Mouse (Mus musculus): ENCODE measurements around the gene Msh6. TPM values are rescaled to one million over a fixed set of nuclear protein-coding genes. Genes with fewer than 3 reads are reported as not detected.
A peak's percentile ranks its signal among the peaks of the same experiment; 100 is the strongest.
"Not testable (repeated sequence)": the region's sequence is repeated elsewhere in the genome, so short reads cannot be mapped to it uniquely, and the experiment has no call there.

Msh6 gene
- 15.8 and 19.0 TPM in 2 replicates for polyA plus RNA-seq (2012; ENCODE audit: insufficient read depth, insufficient read length, missing spikeins)

DNA sequence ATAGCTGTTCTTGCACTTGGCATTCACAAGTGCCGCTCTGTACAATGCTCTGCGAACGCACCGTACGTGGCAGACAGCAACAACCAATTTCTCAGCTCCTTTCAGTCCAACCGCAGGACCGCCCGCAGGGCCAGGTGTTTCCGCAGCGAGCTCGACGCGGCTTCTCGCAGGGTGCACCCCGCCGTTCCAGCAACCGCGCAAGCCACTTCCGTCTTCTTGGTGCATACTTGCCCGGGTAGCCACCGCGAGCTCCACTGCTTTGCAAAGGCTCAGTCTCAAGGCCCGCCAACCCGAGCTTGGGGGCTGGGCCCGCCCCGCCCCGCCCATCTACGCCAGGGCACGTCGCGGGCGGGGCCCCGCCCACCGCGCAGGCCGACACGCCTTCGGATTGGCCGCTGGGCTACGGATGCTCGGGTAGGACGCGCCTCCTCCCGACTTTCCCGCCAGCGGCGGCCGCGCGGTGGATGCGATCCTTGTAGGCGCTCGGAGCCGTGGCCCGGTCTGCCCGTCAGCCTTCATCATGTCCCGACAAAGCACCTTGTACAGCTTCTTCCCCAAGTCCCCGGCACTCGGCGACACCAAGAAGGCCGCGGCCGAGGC lies at the start of gene Msh6:
Gene Msh6, plus strand, starts transcription at position 434 of the 600 bp plus-strand sequence.
- no peak for TF ChIP-seq POLR2A (IDR thresholded peaks at IDR 0.05; ENCODE audit: borderline replicate concordance, low read depth, low read length)
- no peak for TF ChIP-seq CTCF (IDR thresholded peaks at IDR 0.05; ENCODE audit: low read depth, low read length)

DNA sequence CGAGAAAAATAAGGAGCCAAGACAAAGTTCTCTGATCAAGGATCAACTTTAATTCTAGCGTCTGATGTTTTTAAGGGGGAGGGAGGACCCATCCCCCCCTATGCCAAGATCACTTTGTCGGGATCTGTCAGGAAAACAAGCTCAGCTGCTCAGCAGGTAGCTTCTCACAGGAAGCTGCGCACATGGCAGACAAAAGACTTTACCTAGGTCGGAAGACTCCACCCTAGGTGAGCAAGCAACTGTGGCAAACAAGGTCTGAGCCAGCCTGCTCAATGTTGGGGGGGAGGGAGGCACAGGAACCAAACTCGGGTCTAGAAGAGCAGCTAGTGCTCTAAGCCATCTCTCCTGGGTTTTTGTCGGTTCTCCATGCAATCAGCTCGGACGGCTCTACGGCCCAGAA lies 40.5 kb upstream of the Msh6 start:
- no peak for TF ChIP-seq CTCF (IDR thresholded peaks at IDR 0.05; ENCODE audit: low read depth, low read length)
- TF ChIP-seq POLR2A (IDR thresholded peaks at IDR 0.05; ENCODE audit: borderline replicate concordance, low read depth, low read length) = no peak
- Histone ChIP-seq H3K27ac (ENCODE audit: insufficient read depth, low read depth, low read length) (no peak overlapping the region), H3K4me3 (ENCODE audit: insufficient read depth, low read length) (no peak overlapping the region), H3K4me1 (ENCODE audit: control insufficient read depth, insufficient read depth, low read length) (no peaks in the 10 kb centered on the region)

More for the DNA sequence above, at the start of gene Msh6:
- peak within 1 kb of the TSS; percentile 58 for H3K27ac ChIP-seq (ENCODE audit: insufficient read depth, low read depth, low read length)
- peaks cover 5% of the 10 kb centered on the region for H3K4me1 ChIP-seq (ENCODE audit: control insufficient read depth, insufficient read depth, low read length)
- H3K4me3 ChIP-seq (ENCODE audit: insufficient read depth, low read length) = peak within 1 kb of the TSS; percentile 91

DNA sequence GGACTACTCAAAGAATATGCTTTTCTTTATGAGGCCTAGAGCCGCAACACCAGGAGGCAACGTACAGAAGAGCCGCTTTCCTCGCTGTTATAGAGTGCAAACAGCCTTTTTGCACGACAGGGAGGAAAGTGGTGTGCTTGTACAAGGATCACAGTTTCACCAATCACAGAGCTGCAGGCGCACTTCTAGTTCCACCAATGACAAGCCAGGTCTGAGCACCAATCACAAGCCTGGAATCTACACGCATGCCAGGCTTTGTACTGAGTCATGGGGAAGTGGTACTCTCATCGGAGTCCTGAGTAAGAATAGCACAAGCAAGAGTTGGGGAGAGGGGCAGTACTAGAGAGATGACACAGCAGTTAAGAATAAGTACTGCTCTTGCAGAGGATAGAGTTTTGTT lies 40.1 kb upstream of the Msh6 start:
- no peak overlapping the region for H3K27ac ChIP-seq (ENCODE audit: insufficient read depth, low read depth, low read length)
- no peak overlapping the region for H3K4me3 ChIP-seq (ENCODE audit: insufficient read depth, low read length)
- no peaks in the 10 kb centered on the region for H3K4me1 ChIP-seq (ENCODE audit: control insufficient read depth, insufficient read depth, low read length)
- no peak for TF ChIP-seq POLR2A (IDR thresholded peaks at IDR 0.05; ENCODE audit: borderline replicate concordance, low read depth, low read length)
- TF ChIP-seq CTCF (IDR thresholded peaks at IDR 0.05; ENCODE audit: low read depth, low read length) = no peak

DNA sequence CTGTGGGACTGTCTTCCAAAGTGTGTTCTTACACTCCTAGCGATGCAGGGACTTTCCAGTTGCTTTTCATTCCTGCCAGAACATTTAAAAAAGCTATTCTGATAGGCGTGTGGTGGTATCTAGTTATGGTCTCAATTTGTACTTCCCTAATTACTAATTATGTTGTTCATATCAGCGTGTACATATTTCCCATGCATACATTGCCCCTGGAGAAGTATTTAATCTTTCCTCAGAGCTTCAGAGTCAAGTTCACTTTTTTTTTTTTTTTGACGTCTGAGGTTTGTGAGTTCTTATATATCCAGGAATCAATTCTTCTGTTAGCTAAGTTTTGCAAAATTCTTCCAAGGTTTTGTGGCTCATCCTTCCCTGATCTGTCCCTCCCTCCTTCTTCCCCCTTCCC lies 38.7 kb upstream of the Msh6 start:
- TF ChIP-seq CTCF (IDR thresholded peaks at IDR 0.05; ENCODE audit: low read depth, low read length) = no peak
- no peak for TF ChIP-seq POLR2A (IDR thresholded peaks at IDR 0.05; ENCODE audit: borderline replicate concordance, low read depth, low read length)
- no peaks in the 10 kb centered on the region for H3K4me1 ChIP-seq (ENCODE audit: control insufficient read depth, insufficient read depth, low read length)
- H3K27ac ChIP-seq (ENCODE audit: insufficient read depth, low read depth, low read length) = no peak overlapping the region
- H3K4me3 ChIP-seq (ENCODE audit: insufficient read depth, low read length) = no peak overlapping the region

DNA sequence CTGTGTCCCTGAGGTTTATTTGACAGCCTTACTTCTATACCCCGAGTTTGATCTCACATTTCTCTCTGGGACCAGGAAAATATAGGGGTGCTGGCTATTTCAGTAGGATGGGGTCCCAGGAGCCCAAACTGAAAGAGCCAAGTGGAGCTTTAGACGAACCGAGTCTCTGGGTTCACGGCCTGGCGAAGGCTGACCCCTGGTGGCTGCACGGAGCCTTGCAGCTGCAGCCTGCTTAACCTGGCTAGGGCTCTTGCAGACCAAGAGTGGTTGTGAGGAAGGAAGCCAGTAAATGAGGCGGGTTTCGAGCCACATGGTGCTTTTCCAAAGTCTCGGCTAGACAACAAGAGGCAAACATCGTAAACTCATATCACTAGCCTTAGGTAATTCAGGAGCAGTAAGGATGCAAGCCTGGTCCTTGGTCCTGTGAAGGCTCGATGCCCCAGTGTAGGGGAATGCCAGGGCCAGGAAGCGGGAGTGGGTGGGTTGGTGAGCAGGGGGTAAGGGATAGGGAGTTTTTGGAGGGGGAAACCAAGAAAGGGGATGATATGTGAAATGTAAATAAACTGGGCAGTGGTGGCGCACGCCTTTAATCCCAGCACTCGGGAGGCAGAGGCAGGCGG lies 25.8 kb upstream of the Msh6 start:
- Histone ChIP-seq H3K4me1 (ENCODE audit: control insufficient read depth, insufficient read depth, low read length) (no peaks in the 10 kb centered on the region), H3K27ac (ENCODE audit: insufficient read depth, low read depth, low read length) (no peak overlapping the region), H3K4me3 (ENCODE audit: insufficient read depth, low read length) (no peak overlapping the region)
- peak; percentile 92 for TF ChIP-seq CTCF (IDR thresholded peaks at IDR 0.05; ENCODE audit: low read depth, low read length)
- TF ChIP-seq POLR2A (IDR thresholded peaks at IDR 0.05; ENCODE audit: borderline replicate concordance, low read depth, low read length) = no peak

DNA sequence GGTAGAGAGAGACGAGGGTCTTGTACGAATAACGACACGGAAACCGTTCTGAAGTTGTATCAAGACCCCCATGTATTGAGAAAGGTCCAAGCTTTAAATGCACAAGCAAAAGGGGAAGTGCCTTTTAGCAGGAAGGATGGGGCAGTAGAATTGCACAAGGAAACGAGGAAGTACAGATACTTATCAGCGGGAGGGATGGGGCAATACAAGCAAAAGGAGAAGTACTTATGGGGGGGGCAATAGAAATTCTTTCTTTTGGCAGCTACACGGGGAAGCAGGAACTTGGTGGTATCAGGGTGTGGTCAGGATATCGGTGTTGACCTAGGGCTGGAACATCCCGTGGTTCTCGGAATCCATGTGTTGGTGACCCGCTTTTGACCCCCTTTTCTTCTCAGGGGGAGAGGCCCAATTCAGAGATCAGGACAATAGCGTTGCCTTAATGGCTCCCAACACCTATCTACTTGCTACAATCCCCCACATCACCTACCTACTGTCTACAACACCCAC lies 20.2 kb upstream of the Msh6 start:
- H3K4me3 ChIP-seq (ENCODE audit: insufficient read depth, low read length); H3K4me1 ChIP-seq (ENCODE audit: control insufficient read depth, insufficient read depth, low read length); H3K27ac ChIP-seq (ENCODE audit: insufficient read depth, low read depth, low read length): not testable (repeated sequence)

DNA sequence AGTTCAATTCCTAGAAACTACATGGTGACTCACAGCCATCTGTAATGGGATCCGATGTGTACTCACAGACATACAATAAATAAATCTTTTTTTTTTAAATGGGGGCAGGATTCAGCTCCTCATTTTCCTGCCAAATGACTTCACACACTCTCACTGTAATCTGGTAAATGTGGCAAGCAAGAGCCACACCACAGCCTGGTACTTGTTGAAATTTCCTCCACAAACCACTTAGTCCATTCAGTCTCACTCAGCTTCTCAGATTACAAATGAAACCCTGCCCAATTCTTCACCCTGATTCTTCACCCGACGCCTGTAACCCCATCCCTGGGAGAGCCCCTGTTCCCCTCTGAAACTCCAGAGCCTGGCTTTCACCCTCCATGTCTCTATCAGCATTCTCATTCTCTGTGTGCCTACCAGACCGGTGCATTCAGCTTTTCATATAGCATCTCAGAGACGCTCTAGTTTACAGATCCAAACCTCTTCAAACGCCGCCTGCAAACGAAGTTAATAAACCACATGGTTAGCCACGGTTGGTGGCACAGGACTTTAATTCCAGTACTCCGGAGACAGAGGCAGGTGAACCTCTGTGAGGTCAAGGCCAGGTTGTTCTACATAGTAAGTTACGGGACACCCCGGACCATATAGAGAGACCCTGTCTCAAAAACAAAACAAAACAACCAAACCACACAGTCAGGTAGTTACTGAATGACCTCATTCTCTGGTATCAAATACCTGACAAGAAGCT lies 17.6 kb upstream of the Msh6 start:
- no peak for TF ChIP-seq CTCF (IDR thresholded peaks at IDR 0.05; ENCODE audit: low read depth, low read length)
- no peak for TF ChIP-seq POLR2A (IDR thresholded peaks at IDR 0.05; ENCODE audit: borderline replicate concordance, low read depth, low read length)
- Histone ChIP-seq H3K4me1 (ENCODE audit: control insufficient read depth, insufficient read depth, low read length) (no peaks in the 10 kb centered on the region), H3K27ac (ENCODE audit: insufficient read depth, low read depth, low read length) (no peak overlapping the region), H3K4me3 (ENCODE audit: insufficient read depth, low read length) (no peak overlapping the region)

DNA sequence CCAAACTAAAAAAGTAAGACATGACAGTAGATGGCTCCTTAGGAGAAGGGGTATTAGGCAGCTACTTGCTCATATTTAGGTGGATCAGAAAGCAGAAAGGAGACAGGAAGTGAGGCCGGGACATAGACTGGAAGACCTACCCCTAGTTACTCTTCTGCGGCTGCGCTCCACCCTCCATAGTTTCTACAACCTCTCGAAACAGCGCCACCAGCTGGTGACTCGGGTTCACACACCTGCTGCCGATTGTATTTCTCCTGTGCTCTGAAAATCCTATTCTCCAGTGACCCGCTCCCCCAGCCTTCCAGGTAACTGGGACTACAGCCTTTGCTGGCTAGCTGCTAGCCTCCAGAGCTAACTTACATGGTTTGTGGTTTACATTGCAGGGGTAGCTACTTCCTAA lies 16.6 kb upstream of the Msh6 start:
- TF ChIP-seq CTCF (IDR thresholded peaks at IDR 0.05; ENCODE audit: low read depth, low read length) (no peak), POLR2A (IDR thresholded peaks at IDR 0.05; ENCODE audit: borderline replicate concordance, low read depth, low read length) (no peak)
- Histone ChIP-seq H3K27ac (ENCODE audit: insufficient read depth, low read depth, low read length) (no peak overlapping the region), H3K4me1 (ENCODE audit: control insufficient read depth, insufficient read depth, low read length) (no peaks in the 10 kb centered on the region), H3K4me3 (ENCODE audit: insufficient read depth, low read length) (no peak overlapping the region)

DNA sequence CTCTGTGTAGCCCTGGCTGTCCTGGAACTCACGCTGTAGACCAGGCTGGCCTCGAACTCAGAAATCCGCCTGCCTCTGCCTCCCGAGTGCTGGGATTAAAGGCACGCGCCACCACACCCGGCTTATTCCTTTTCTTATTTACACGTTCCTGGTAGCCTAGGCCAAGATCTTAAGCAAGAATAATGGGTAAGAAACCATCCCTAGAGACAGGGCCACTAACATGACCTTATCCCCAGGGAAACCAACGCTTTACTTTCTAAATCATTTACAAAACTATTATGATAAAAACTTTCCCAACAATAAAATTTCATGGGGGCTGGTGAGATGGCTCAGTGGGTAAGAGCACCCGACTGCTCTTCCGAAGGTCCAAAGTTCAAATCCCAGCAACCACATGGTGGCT lies 15.5 kb upstream of the Msh6 start:
- not testable (repeated sequence) for H3K4me1 ChIP-seq (ENCODE audit: control insufficient read depth, insufficient read depth, low read length); H3K4me3 ChIP-seq (ENCODE audit: insufficient read depth, low read length); H3K27ac ChIP-seq (ENCODE audit: insufficient read depth, low read depth, low read length)

DNA sequence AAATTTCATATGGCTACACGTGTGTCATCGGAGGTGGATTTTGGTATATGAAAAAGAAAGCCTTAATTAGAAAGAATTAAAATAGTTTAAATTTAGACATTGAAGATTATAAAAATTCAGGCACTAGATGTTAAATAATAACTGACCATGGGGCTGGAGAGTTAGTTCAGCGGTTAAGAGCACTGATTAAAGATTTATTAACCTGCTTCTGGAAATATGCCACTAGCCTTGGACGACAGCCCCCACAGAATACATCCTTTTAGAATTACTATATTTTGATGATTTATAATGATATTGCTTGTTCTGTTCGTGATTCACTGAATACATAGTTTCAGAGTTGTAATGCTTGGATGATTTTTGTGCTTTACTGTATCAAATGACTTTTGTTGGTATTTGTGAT lies 14.9 kb upstream of the Msh6 start:
- not testable (repeated sequence) for H3K27ac ChIP-seq (ENCODE audit: insufficient read depth, low read depth, low read length); H3K4me3 ChIP-seq (ENCODE audit: insufficient read depth, low read length)

More for the DNA sequence above, 14.9 kb upstream of the Msh6 start:
- not testable (repeated sequence) for H3K4me1 ChIP-seq (ENCODE audit: control insufficient read depth, insufficient read depth, low read length)

Measured in bone marrow macrophage, adult 2 months (primary cell).